Mouse (Mus musculus) adrenal gland, adult 18-20 months (tissue): Measurements from ENCODE around the gene Zfp64. TPM values are rescaled to one million over a fixed set of nuclear protein-coding genes. Genes with fewer than 3 reads are reported as not detected.
"Not testable (repeated sequence)": the region's sequence is repeated elsewhere in the genome, so short reads cannot be mapped to it uniquely, and the experiment has no call there.

Source experiments
- DNase-seq, 2 experiments: peaks; one replicate each; pipeline ENCODE4 v3.0.0; 2021 to 2022; ENCODE audit warnings: low spot score in 2 of 2
- total RNA-seq, 2 experiments: library from RNA; stranded (reverse); gene quantifications; 1 replicate in 1 of 2; 2 replicates in 1 of 2; pipeline ENCODE4 v1.2.3; 2021

The Zfp64 gene
- total RNA-seq, 2 experiments from 2014 or later = 13.6 to 15.0 TPM

- DNase-seq = no peak
Observed at GRCm38 (mm10) chr2:168854777-168855176, 100.6 kb downstream of the Zfp64 start.

- DNase-seq = not testable (repeated sequence)
Observed at GRCm38 (mm10) chr2:168853869-168854268, 101.5 kb downstream of the Zfp64 start.

- DNase-seq = no peak
Observed at GRCm38 (mm10) chr2:168851545-168851944, 103.8 kb downstream of the Zfp64 start.

GRCm38 (mm10) chr2:168848553-168848952, 106.8 kb downstream of the Zfp64 start:
- DNase-seq = no peak

- DNase-seq = no peak
Observed at GRCm38 (mm10) chr2:168846180-168846720, 109.1 kb downstream of the Zfp64 start.

Other genes starting within 250 kb of the Zfp64 start
- 100 to 1,000 TPM in 1 of 2 experiments, 10 to 100 TPM in 1; 74.1 to 115 TPM for gene Atp9a, start 213.2 kb downstream of the Zfp64 start, total RNA-seq
- gene Sall4, start 187.6 kb downstream of the Zfp64 start, total RNA-seq = not detected